Mouse (Mus musculus) G1E (cell line): ENCODE measurements around the gene Sgpl1. TPM values are rescaled to one million over a fixed set of nuclear protein-coding genes. Genes with fewer than 3 reads are reported as not detected.

ENCODE experiments used
- ATAC-seq: 2 replicates; pipeline ENCODE4 v1.8.0; 2016; ENCODE audit warnings: mild to moderate bottlenecking; ENCODE audit not compliant: insufficient number of reproducible peaks, poor library complexity, low FRiP score, severe bottlenecking; ENCODE audit errors: extremely low read depth
- DNase-seq: peaks from one replicate; pipeline ENCODE4 v3.0.0; 2012; ENCODE audit warnings: low spot score
- H3K27me3 ChIP-seq: 2 replicates; pipeline ENCODE4 v1.6.1; 2012; ENCODE audit warnings: mild to moderate bottlenecking, low read length, inconsistent platforms; ENCODE audit not compliant: insufficient read depth
- H3K36me3 ChIP-seq: replicated peaks from 2 replicates; pipeline ENCODE3; 2012; ENCODE audit warnings: mild to moderate bottlenecking, inconsistent platforms
- H3K4me1 ChIP-seq: 2 replicates; pipeline ENCODE4 v1.6.1; 2012; ENCODE audit warnings: low read depth, low read length, inconsistent platforms, mixed read lengths; ENCODE audit not compliant: insufficient read depth
- H3K4me3 ChIP-seq: 2 replicates; pipeline ENCODE4 v1.5.1; 2012; ENCODE audit warnings: low read depth, mild to moderate bottlenecking, inconsistent platforms, low read length, moderate library complexity, mixed read lengths
- H3K9me3 ChIP-seq: replicated peaks from 2 replicates; pipeline ENCODE4 v1.6.1; 2012; ENCODE audit warnings: inconsistent platforms
- CTCF ChIP-seq: IDR thresholded peaks from 2 replicates; pipeline ENCODE4 v1.5.1; 2012; ENCODE audit warnings: low read depth, low read length, inconsistent platforms, mixed read lengths
- GATA1 ChIP-seq: IDR thresholded peaks from 2 replicates; pipeline ENCODE4 v1.6.1; 2012; ENCODE audit warnings: borderline replicate concordance, low read length, inconsistent platforms, mixed read lengths
- GATA2 ChIP-seq: IDR thresholded peaks from 2 replicates; pipeline ENCODE4 v1.6.1; 2012; ENCODE audit warnings: low read depth, low read length, inconsistent platforms, borderline replicate concordance
- POLR2AphosphoS5 ChIP-seq: IDR thresholded peaks from 2 replicates; pipeline ENCODE4 v1.6.1; 2012; ENCODE audit warnings: low read depth, low read length, inconsistent platforms; ENCODE audit not compliant: insufficient replicate concordance
- TAL1 ChIP-seq: conservative IDR thresholded peaks from 2 replicates; pipeline ENCODE4 v1.6.1; 2012; ENCODE audit warnings: low read depth, low read length, inconsistent platforms, mixed read lengths
- polyA plus RNA-seq: library from polyadenylated mRNA; stranded (reverse); fragments of >175 nt; gene quantifications from 2 replicates; pipeline ENCODE4 v1.2.3, GENCODE M21; 2012
- total RNA-seq, 2 experiments: library from RNA; stranded (forward) in 1 of 2; stranded (reverse) in 1 of 2; fragments of 200-1000 nt in 1 of 2; fragments of >200 nt in 1 of 2; fragmentation: Nextera tagmentation in 1 of 2; gene quantifications; 2 replicates each; pipeline ENCODE4 v1.2.3; 2014 to 2017

Gene Sgpl1
- total and polyA plus RNA-seq, 3 experiments: 0.22 TPM; not detected in 2

DNA sequence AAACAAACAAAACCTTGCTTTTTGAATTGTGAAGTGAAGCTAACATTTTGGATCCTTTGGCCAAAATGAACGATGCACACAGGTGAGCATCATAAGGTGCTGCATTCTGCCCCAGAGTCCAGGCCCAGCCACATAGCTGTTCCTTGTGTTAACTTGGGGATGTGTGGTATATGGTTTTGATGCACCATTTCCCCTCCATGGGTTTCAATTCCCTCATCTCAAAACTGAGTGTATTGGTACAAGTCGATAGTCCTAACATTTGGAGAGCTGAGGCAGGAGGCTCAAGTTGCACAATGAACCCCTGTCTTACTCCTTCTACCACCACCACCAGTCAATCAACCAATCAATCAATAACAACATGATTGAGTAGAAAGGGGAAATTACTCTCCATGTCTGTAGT is 8.9 kb upstream of the Sgpl1 start:
- no peak for ATAC-seq
- Histone ChIP-seq H3K4me1 (no peaks in the 10 kb centered on the region), H3K9me3 (peaks cover 11% of the 10 kb centered on the region), H3K36me3 (no peaks in the 10 kb centered on the region), H3K27me3 (no peaks in the 10 kb centered on the region), H3K4me3 (no peak overlapping the region)
- no peak for DNase-seq
- no peak for TF ChIP-seq TAL1
- no peak for TF ChIP-seq GATA2
- no peak for TF ChIP-seq POLR2AphosphoS5

DNA sequence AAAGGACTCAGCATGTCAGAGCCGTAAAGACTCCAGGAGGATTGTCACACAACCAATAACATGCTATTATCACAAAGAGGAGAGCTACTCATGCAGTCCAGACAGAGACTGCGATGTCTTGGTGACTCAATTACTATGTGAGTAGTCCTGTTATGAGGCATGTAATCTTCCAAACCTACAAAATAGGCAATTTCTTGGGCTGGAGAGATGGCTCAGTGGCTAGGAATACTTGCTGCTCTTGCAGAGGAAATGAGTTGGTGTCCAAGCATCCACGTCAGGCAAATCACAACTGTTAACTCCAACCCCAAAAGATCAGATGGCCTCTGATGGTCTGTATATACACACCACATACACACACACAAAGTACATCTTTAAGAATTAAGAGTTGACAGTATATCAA is 8.1 kb upstream of the Sgpl1 start:
- Histone ChIP-seq H3K27me3 (no peaks in the 10 kb centered on the region), H3K9me3 (peaks cover 7% of the 10 kb centered on the region), H3K4me3 (no peak overlapping the region), H3K36me3 (no peaks in the 10 kb centered on the region), H3K4me1 (no peaks in the 10 kb centered on the region)
- DNase-seq: no peak
- TF ChIP-seq TAL1: no peak
- no peak for TF ChIP-seq GATA1
- TF ChIP-seq POLR2AphosphoS5: no peak
- no peak for TF ChIP-seq GATA2
- no peak for TF ChIP-seq CTCF
- ATAC-seq: no peak

DNA sequence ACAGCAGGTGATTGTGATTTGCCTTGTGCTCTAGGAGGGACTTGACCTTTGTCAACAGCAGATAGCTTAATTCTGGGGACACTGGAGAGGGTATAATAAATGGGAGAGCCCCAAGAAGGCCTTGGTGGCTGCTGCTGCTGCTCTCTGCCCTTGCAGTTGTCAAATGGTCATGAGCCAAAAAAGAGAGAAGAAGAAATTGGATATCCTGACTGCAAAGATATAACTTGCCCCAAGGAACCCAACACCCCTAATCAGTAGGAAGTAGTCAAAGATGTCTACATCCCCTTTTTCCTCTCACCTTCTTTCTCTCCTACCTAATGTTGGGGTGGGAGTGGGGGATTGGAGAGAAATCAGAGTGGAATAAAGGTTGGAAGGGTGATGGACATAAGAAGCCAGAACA is 4.6 kb upstream of the Sgpl1 start:
- no peaks in the 10 kb centered on the region for H3K4me1 ChIP-seq
- TF ChIP-seq POLR2AphosphoS5: no peak
- TF ChIP-seq TAL1: no peak
- TF ChIP-seq CTCF: no peak
- TF ChIP-seq GATA2: no peak
- no peak for TF ChIP-seq GATA1
- ATAC-seq: no peak
- H3K9me3 ChIP-seq: peaks cover 11% of the 10 kb centered on the region
- DNase-seq: no peak
- no peaks in the 10 kb centered on the region for H3K27me3 ChIP-seq
- no peaks in the 10 kb centered on the region for H3K36me3 ChIP-seq
- no peak overlapping the region for H3K4me3 ChIP-seq

DNA sequence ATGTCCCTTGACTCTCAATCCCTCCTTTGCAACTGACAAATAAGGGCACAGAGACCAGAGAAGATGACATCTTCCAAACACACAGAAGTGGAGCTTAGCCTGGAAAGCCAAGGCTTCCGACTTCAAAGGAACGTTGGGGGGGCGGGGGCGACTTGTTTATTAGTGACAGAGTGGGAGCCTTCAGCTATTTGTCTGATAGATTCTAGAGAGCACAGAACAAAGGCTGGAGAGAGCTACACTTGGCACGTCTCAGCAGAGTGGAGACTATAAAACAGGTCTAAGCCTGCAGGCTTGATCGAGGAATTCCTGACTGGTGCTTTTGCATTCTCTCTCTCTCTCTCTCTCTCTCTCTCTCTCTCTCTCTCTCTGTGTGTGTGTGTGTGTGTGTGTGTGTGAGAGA is 3.1 kb upstream of the Sgpl1 start:
- no peak for DNase-seq

DNA sequence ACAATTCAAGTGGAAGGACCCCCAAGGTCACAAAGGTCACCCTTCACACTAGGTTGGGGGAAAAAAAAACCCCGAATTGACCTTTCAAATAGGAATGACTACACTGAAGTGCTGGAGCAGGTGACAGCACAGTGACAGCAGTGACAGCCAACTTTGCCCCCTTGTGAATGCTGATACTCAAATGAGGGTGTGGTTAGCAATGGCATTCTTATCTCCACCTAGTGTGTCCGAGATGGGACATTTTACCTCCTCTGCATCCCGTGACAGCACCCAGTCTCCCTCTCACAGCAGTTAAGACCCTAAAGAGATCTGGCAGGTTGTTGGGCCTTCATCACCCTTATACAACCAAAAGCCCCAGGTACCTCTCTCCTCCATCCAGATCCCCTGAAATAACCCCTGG is 2.0 kb upstream of the Sgpl1 start:
- H3K4me3 ChIP-seq: no peak overlapping the region
- no peaks in the 10 kb centered on the region for H3K4me1 ChIP-seq
- DNase-seq: no peak
- ATAC-seq: no peak
- H3K9me3 ChIP-seq: peaks cover 22% of the 10 kb centered on the region
- H3K36me3 ChIP-seq: no peaks in the 10 kb centered on the region
- H3K27me3 ChIP-seq: no peaks in the 10 kb centered on the region
- no peak for TF ChIP-seq GATA1
- TF ChIP-seq TAL1: no peak
- no peak for TF ChIP-seq CTCF
- TF ChIP-seq POLR2AphosphoS5: no peak
- no peak for TF ChIP-seq GATA2

More for the DNA sequence above, 3.1 kb upstream of the Sgpl1 start:
- Histone ChIP-seq H3K4me1 (no peaks in the 10 kb centered on the region), H3K36me3 (no peaks in the 10 kb centered on the region), H3K27me3 (no peaks in the 10 kb centered on the region), H3K4me3 (no peak overlapping the region), H3K9me3 (peaks cover 22% of the 10 kb centered on the region)
- no peak for ATAC-seq
- no peak for TF ChIP-seq POLR2AphosphoS5
- TF ChIP-seq CTCF: no peak
- TF ChIP-seq GATA2: no peak
- TF ChIP-seq GATA1: no peak
- no peak for TF ChIP-seq TAL1

DNA sequence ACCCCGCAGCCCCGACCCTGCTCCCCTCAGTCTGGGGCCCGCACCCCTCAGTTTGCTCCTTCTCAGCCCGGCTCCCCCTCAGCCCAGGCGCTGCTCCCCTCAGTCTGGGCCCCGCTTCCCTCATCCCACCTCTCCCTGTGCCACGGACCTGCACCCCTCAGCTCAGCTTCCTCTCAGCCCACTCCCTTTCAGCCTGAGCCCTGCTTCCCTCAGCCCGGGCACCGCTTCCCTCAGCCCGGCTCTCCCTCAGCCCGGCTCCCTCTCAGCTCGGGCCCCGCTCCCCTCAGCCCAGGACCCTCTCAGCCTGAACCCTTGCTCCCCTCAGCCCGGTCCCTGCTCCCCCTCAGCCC is 721 bp downstream of the Sgpl1 start:
- DNase-seq (no peak), ATAC-seq (no peak)
- H3K4me3 ChIP-seq: no peak overlapping the region
- no peaks in the 10 kb centered on the region for H3K27me3 ChIP-seq
- peaks cover 22% of the 10 kb centered on the region for H3K9me3 ChIP-seq
- H3K36me3 ChIP-seq: no peaks in the 10 kb centered on the region
- H3K4me1 ChIP-seq: no peaks in the 10 kb centered on the region
- TF ChIP-seq GATA2 (no peak), POLR2AphosphoS5 (no peak), CTCF (no peak), TAL1 (no peak), GATA1 (no peak)
